Mouse (Mus musculus): Measurements from ENCODE around the gene Angptl7.

DNA sequence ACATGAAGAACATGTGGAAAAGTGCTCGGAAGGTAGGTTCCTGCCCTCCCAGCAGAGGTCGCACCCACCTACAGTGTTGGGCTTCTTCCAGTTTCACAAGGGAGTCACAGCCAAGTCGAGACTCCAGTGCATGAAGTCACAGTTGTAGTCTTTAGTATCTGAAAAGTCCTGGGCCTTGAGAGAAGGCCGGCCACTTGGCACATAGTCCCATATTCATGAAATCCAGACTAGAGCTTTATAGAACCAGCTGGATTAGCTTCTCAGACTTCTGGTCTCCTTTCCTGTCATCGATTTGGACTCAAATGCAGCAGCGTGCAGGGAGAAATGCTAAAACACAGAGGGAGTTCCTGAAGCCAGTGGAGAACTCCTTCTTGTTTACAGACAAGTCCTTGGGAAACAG lies 30.5 kb upstream of the Angptl7 start:
- no peak for TF ChIP-seq MYOG (IDR thresholded peaks at IDR 0.05; ENCODE audit: control insufficient read depth in 1 of 3, insufficient read depth in 1 of 3, insufficient read length in 2 of 3, low read depth in 2 of 3)
- TF ChIP-seq USF1 (IDR thresholded peaks at IDR 0.05; ENCODE audit: low read depth) = no peak
- no peak for TF ChIP-seq POLR2A (IDR thresholded peaks at IDR 0.05; ENCODE audit: insufficient read length, low read depth)
- TF ChIP-seq CEBPB (IDR thresholded peaks at IDR 0.05; ENCODE audit: insufficient read depth, poor library complexity, severe bottlenecking) = no peak
- no peak for TF ChIP-seq POLR2AphosphoS2 (IDR thresholded peaks at IDR 0.05; ENCODE audit: insufficient read length, low read depth)

All from myocyte (in vitro differentiated cells).